Mouse (Mus musculus): ENCODE data around the gene Tmem106a.

GRCm38 (mm10) chr11:101588868-101589267 lies 6.8 kb downstream of the Tmem106a start:
- TF ChIP-seq POLR2A (IDR thresholded peaks at IDR 0.05; ENCODE audit: low read depth, low read length): no peak
- no peak for TF ChIP-seq CTCF (IDR thresholded peaks at IDR 0.05; ENCODE audit: extremely low read depth, insufficient read length, insufficient replicate concordance, low read depth, low read length)

Data from small intestine, adult 2 months (tissue).